Mouse (Mus musculus) brain, embryonic 18.5 days (tissue): ENCODE data around the gene Tifa.

Source experiments
- DNase-seq: peaks from one replicate; pipeline ENCODE4 v3.0.0-alpha.2; 2012; ENCODE audit warnings: low read depth, low spot score

Gene Tifa

GRCm38 (mm10) chr3:127787032-127787431 lies 2.6 kb upstream of the Tifa start:
- DNase-seq, result no peak

- no peak for DNase-seq
These were observed 1.6 kb upstream of the Tifa start for GRCm38 (mm10) chr3:127788038-127788437.

GRCm38 (mm10) chr3:127788919-127789318 lies 686 bp upstream of the Tifa start:
- DNase-seq, result no peak

- no peak for DNase-seq
These were observed 840 bp downstream of the Tifa start for GRCm38 (mm10) chr3:127790234-127791055.

- DNase-seq, result no peak
These were observed 1.5 kb downstream of the Tifa start for GRCm38 (mm10) chr3:127791056-127791483.

- DNase-seq, result no peak
These were observed 2.3 kb downstream of the Tifa start for GRCm38 (mm10) chr3:127791595-127792561.

- no peak for DNase-seq
These were observed 3.4 kb downstream of the Tifa start for GRCm38 (mm10) chr3:127793022-127793421.

GRCm38 (mm10) chr3:127795762-127796161 lies 6.2 kb downstream of the Tifa start:
- no peak for DNase-seq

- DNase-seq, result no peak
These were observed 6.7 kb downstream of the Tifa start for GRCm38 (mm10) chr3:127796271-127796670.

GRCm38 (mm10) chr3:127801162-127801561 lies 11.6 kb downstream of the Tifa start:
- DNase-seq, result no peak

GRCm38 (mm10) chr3:127802814-127803213 lies 13.2 kb downstream of the Tifa start:
- no peak for DNase-seq

- DNase-seq, result no peak
These were observed 14.8 kb downstream of the Tifa start for GRCm38 (mm10) chr3:127804439-127804838.

- DNase-seq, result no peak
These were observed 15.5 kb downstream of the Tifa start for GRCm38 (mm10) chr3:127805071-127805470.

- no peak for DNase-seq
These were observed 16.4 kb downstream of the Tifa start for GRCm38 (mm10) chr3:127805991-127806390.

GRCm38 (mm10) chr3:127807846-127808245 lies 18.2 kb downstream of the Tifa start:
- no peak for DNase-seq

GRCm38 (mm10) chr3:127809103-127809502 lies 19.5 kb downstream of the Tifa start:
- DNase-seq, result no peak

GRCm38 (mm10) chr3:127817120-127817683 lies 27.6 kb downstream of the Tifa start:
- DNase-seq, result no peak

GRCm38 (mm10) chr3:127818694-127819663 lies 29.4 kb downstream of the Tifa start:
- no peak for DNase-seq

- DNase-seq, result no peak
These were observed 30.8 kb downstream of the Tifa start for GRCm38 (mm10) chr3:127820400-127820799.

- DNase-seq, result no peak
These were observed 31.6 kb downstream of the Tifa start for GRCm38 (mm10) chr3:127821209-127821608.
